In the genomic region with DNA sequence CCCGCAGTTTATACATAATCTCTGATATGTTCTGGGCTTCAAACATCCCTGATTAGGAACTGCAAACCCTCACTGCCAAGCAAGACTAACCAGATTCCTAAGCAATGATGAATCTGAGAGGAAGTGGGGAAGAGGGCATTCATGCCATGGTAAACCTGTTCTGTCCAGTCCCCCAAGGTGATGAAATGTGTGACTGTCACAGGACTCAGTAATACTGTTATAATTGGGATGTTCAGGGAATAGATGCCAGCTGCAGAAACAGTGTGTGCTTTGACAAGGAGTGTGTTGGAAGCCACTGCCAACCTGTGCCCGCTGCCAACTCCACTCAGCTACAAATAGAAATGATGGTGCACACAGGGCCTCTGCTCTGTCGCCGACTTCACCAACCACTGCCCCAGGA, we compare ENCODE assay signal across 7 mouse cellular contexts.
A peak's percentile ranks its signal among the peaks of the same experiment; 100 is the strongest.
DNase-seq lines count a peak whose midpoint lies in the region; ATAC-seq and TF ChIP-seq lines count a peak whose summit lies in the region.

No protein-coding gene starts in this region.

- no peak overlapping the region for H3K27ac ChIP-seq in midbrain, embryonic 11.5 days (ENCODE audit: low read depth, low read length)
- no peak overlapping the region for H3K27ac ChIP-seq in midbrain, embryonic 10.5 days (replicated peaks)
- H3K27ac ChIP-seq in layer of hippocampus, adult 2 months: no peak overlapping the region; the same call in 1 of the 2 replicates
- no peak overlapping the region for H3K27ac ChIP-seq in neural tube, embryonic 15.5 days (replicated peaks)
- no peak overlapping the region for H3K27ac ChIP-seq in kidney, embryonic 14.5 days (ENCODE audit: low read depth, low read length)

- no peak overlapping the region for H3K4me2 ChIP-seq in midbrain, embryonic 11.5 days
- no peak overlapping the region for H3K4me2 ChIP-seq in neural tube, embryonic 15.5 days
- H3K4me2 ChIP-seq in kidney, embryonic 14.5 days (replicated peaks; ENCODE audit: low read depth, low read length): no peak overlapping the region

- no peak for ATAC-seq in midbrain, embryonic 11.5 days (ENCODE audit: low FRiP score)
- ATAC-seq in neural tube, embryonic 15.5 days (ENCODE audit: low FRiP score): no peak
- no peak for ATAC-seq in kidney, embryonic 14.5 days (ENCODE audit: low FRiP score, low TSS enrichment)

- no peak overlapping the region for H3K9ac ChIP-seq in midbrain, embryonic 11.5 days (ENCODE audit: low read length)
- H3K9ac ChIP-seq in neural tube, embryonic 15.5 days (replicated peaks): no peak overlapping the region
- H3K9ac ChIP-seq in kidney, embryonic 14.5 days (ENCODE audit: low read depth, low read length): no peak overlapping the region

- no peaks in the 10 kb centered on the region for H3K4me1 ChIP-seq in midbrain, embryonic 11.5 days (ENCODE audit: control insufficient read depth, insufficient read depth, low read length)
- H3K4me1 ChIP-seq in midbrain, embryonic 10.5 days: no peaks in the 10 kb centered on the region
- H3K4me1 ChIP-seq in neural tube, embryonic 15.5 days: no peaks in the 10 kb centered on the region
- no peaks in the 10 kb centered on the region for H3K4me1 ChIP-seq in kidney, embryonic 14.5 days (ENCODE audit: control insufficient read depth, insufficient read depth, low read length)

- WGBS in midbrain, embryonic 11.5 days: 84% methylated on average over 4 of the region's 4 CpGs
- 97% methylated on average over 4 of the region's 4 CpGs for WGBS in midbrain, embryonic 10.5 days
- WGBS in neural tube, embryonic 15.5 days: 76% methylated on average over 4 of the region's 4 CpGs
- WGBS in kidney, embryonic 14.5 days: 89% methylated on average over 4 of the region's 4 CpGs

- H3K9me3 ChIP-seq in midbrain, embryonic 11.5 days (ENCODE audit: control insufficient read depth, low read length): no peaks in the 10 kb centered on the region
- H3K9me3 ChIP-seq in midbrain, embryonic 10.5 days (replicated peaks): no peaks in the 10 kb centered on the region
- no peaks in the 10 kb centered on the region for H3K9me3 ChIP-seq in neural tube, embryonic 15.5 days (replicated peaks)
- H3K9me3 ChIP-seq in kidney, embryonic 14.5 days (ENCODE audit: control insufficient read depth, low read length): no peaks in the 10 kb centered on the region

- no peaks in the 10 kb centered on the region for H3K27me3 ChIP-seq in midbrain, embryonic 11.5 days (ENCODE audit: control insufficient read depth, insufficient read depth, low read length)
- no peaks in the 10 kb centered on the region for H3K27me3 ChIP-seq in midbrain, embryonic 10.5 days (ENCODE audit: low read depth, poor library complexity, severe bottlenecking)
- H3K27me3 ChIP-seq in neural tube, embryonic 15.5 days (replicated peaks): no peaks in the 10 kb centered on the region
- no peaks in the 10 kb centered on the region for H3K27me3 ChIP-seq in kidney, embryonic 14.5 days (ENCODE audit: control insufficient read depth, insufficient read depth, low read length)

- no peak overlapping the region for H3K4me3 ChIP-seq in midbrain, embryonic 11.5 days (ENCODE audit: low read depth, low read length)
- H3K4me3 ChIP-seq in midbrain, embryonic 10.5 days: no peak overlapping the region
- H3K4me3 ChIP-seq in layer of hippocampus, adult 2 months: no peak overlapping the region
- no peak overlapping the region for H3K4me3 ChIP-seq in neural tube, embryonic 15.5 days (replicated peaks)
- H3K4me3 ChIP-seq in kidney, embryonic 14.5 days (ENCODE audit: low read length): no peak overlapping the region

- TF ChIP-seq CTCF in layer of hippocampus, adult 2 months (conservative IDR thresholded peaks at IDR 0.05): no peak

- H3K36me3 ChIP-seq in midbrain, embryonic 11.5 days (ENCODE audit: control insufficient read depth, insufficient read depth, low read length): no peaks in the 10 kb centered on the region
- H3K36me3 ChIP-seq in midbrain, embryonic 10.5 days: no peaks in the 10 kb centered on the region
- no peaks in the 10 kb centered on the region for H3K36me3 ChIP-seq in neural tube, embryonic 15.5 days
- H3K36me3 ChIP-seq in kidney, embryonic 14.5 days (ENCODE audit: control insufficient read depth, insufficient read depth, low read length): no peaks in the 10 kb centered on the region

- DNase-seq in midbrain, embryonic 11.5 days (ENCODE audit: low spot score, missing footprints): peak; percentile 6
- DNase-seq in midbrain, embryonic 10.5 days (ENCODE audit: low spot score): no peak
- DNase-seq in frontal cortex, postnatal 10 days (ENCODE audit: low spot score in 2 of 2): peak; percentile 9 to 13
- peak; percentile 32 to 41 for DNase-seq in layer of hippocampus, adult 2 months (ENCODE audit: low spot score in 2 of 2)
- DNase-seq in skeletal muscle tissue, adult 2 months (ENCODE audit: low read depth, low spot score): peak; percentile 58
